Mouse (Mus musculus): ENCODE data around the gene H2-K1.

Gene H2-K1

GRCm38 (mm10) chr17:34000150-34000537 lies at the start of gene H2-K1:
Gene H2-K1, minus strand, starts transcription at chr17:34000347.
- peak; percentile 85 for DNase-seq (ENCODE audit: low spot score)

DNA sequence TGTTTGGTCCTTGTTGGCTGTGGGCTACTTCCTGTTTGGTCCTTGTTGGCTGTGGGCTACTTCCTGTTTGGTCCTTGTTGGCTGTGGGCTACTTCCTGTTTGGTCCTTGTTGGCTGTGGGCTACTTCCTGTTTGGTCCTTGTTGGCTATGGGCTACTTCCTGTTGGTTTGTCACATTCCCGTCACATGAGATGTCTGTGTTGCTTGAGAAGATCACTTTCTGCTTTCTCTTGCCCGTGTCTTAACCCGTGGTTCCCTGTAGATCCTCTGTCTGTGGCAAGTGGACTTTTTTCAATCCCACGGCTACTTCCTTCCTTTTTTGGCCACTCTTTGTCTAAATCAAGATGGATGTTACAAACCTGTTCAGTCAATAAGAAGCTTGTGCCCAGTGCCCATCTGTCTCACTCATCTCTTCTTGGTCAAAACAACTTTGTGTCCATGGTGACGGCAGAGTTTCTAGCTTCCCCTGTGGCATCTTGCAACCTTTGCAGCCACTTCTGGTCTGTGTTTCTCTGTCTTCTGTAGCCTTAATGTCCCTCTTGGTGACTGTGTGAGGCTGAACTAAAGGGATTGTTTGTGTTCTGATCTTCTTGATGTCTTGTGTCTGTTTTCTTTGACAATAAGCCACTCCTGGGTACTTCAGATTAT lies 47.4 kb upstream of the H2-K1 start:
- DNase-seq (ENCODE audit: low spot score), result no peak

- no peak for DNase-seq (ENCODE audit: low spot score)
These were observed 45.8 kb upstream of the H2-K1 start for GRCm38 (mm10) chr17:34045941-34046340.

- no peak for DNase-seq (ENCODE audit: low spot score)
These were observed 39.7 kb upstream of the H2-K1 start for GRCm38 (mm10) chr17:34039562-34040450.

GRCm38 (mm10) chr17:34038878-34039561 lies 38.9 kb upstream of the H2-K1 start, which contains the start of gene Col11a2:
Gene Col11a2, plus strand, starts transcription at chr17:34039437.
- no peak for DNase-seq (ENCODE audit: low spot score)

- DNase-seq (ENCODE audit: low spot score), result peak; percentile 33
These were observed 38.3 kb upstream of the H2-K1 start for GRCm38 (mm10) chr17:34038440-34038839.

DNA sequence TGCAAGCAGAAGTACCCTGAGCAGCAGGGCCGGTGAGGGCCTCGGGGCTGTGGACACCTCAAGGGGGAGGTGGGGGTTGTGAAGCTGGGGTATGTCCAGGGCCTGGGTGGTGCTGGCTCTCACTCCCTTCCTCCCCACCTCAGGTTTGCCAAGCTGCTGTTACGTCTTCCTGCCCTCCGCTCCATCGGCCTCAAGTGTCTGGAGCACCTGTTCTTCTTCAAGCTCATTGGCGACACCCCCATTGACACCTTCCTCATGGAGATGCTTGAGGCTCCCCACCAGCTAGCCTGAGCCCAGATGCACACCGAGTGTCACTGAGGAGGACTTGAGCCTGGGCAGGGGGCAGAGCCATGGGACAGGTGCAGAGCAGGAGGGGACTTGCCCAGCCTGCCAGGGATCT lies 37.1 kb upstream of the H2-K1 start:
- no peak for DNase-seq (ENCODE audit: low spot score)

DNA sequence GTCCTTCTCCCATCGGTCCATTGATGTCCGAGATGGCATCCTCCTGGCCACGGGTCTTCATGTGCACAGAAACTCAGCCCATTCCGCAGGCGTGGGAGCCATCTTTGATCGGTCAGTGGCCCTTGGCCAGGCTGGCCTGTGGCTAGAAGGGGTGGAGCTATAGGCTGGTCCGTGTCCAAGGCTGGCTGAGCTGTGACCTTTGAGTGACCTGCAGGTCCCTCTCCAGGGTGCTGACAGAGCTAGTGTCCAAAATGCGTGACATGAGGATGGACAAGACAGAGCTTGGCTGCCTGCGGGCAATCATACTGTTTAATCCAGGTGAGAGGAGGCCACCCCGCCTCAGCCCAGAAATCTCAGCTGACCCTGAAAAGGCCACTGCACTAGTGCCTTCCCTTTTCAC lies 36.5 kb upstream of the H2-K1 start:
- no peak for DNase-seq (ENCODE audit: low spot score)

GRCm38 (mm10) chr17:34035517-34035916 lies 35.4 kb upstream of the H2-K1 start:
- DNase-seq (ENCODE audit: low spot score), result no peak

GRCm38 (mm10) chr17:34034064-34034463 lies 33.9 kb upstream of the H2-K1 start:
- DNase-seq (ENCODE audit: low spot score), result peak; percentile 76

DNA sequence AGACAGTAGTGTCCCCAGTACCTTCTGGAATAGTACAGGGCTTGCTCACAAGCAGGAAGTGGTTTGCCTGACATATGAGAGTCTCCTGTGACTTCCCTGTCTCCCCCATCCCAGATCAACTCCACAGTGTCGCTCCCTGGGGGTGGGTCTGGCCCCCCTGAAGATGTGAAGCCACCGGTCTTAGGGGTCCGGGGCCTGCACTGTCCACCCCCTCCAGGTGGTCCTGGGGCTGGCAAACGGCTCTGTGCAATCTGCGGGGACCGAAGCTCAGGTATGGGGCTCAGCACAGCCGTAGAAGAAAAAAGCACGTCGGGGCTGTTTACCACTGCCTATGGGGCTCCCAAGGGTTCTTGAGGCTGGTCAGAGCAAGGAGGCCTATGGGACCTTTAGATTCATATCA lies 33.3 kb upstream of the H2-K1 start:
- no peak for DNase-seq (ENCODE audit: low spot score)

GRCm38 (mm10) chr17:34032806-34033205 lies 32.7 kb upstream of the H2-K1 start:
- DNase-seq (ENCODE audit: low spot score), result no peak

DNA sequence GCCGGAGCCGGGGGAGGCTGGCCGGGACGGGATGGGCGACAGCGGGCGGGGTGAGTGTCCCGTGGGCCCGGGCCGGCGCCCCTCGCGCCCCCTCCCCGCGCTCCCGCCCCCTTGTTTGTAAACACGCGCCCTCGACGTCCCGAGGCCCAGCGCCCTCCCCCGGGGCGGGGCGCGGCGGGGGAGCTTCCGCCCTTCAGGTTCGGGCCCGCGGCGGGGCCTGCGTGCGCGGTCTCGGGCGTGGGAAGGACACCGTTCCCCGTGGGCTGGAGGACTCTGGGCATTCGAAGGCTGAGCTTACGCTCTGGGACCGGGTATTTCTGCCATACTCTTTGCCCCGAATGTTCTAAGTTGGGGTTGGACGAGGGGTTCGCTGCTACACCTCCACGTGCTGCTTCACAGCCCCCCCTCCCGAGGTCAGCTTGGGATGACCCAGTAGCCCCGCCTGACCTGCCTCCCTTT lies 32.1 kb upstream of the H2-K1 start:
- DNase-seq (ENCODE audit: low spot score), result peak; percentile 84

- peak; percentile 98 for DNase-seq (ENCODE audit: low spot score)
These were observed 31.5 kb upstream of the H2-K1 start, which contains the start of the genes Slc39a7 and Rxrb for GRCm38 (mm10) chr17:34031465-34032173. Gene Slc39a7, minus strand, starts transcription at chr17:34031682. Gene Rxrb, plus strand, starts transcription at chr17:34031812.

GRCm38 (mm10) chr17:34030861-34031326 lies 30.7 kb upstream of the H2-K1 start:
- peak; percentile 51 for DNase-seq (ENCODE audit: low spot score)

DNA sequence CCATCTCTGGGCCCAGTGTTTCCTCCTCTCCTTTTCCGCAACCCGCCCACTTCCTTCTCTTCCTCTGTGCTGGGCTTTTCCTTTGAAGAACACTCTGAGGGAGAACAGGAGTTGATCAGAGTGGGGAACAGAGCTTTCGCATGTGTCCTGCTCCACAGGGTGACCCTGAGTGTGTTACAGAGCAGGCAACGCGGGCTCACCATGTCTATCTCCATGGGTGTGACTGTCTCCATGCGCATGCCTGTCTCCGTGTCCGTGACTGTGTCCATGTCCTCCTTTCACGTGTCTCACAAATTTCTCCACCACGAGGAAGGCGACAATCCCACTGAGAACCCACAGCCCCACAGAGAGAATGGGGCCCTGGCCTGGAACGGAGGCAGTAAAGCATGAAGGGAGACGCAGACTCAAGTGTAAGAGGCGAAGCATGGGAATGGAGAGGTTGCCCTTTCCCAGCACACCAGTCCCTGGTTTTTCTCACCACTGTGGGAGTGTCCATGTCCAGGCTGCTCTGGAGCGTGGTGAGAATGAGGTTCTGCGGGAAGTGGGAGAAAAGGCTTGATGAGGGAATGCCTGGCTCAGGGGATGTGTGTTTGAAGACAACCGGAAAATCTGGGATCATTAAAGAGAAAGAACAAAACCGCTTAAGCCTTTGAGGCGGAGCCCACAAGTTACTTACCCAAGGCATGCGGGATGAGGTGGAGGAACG lies 29.9 kb upstream of the H2-K1 start:
- DNase-seq (ENCODE audit: low spot score), result peak; percentile 12

DNA sequence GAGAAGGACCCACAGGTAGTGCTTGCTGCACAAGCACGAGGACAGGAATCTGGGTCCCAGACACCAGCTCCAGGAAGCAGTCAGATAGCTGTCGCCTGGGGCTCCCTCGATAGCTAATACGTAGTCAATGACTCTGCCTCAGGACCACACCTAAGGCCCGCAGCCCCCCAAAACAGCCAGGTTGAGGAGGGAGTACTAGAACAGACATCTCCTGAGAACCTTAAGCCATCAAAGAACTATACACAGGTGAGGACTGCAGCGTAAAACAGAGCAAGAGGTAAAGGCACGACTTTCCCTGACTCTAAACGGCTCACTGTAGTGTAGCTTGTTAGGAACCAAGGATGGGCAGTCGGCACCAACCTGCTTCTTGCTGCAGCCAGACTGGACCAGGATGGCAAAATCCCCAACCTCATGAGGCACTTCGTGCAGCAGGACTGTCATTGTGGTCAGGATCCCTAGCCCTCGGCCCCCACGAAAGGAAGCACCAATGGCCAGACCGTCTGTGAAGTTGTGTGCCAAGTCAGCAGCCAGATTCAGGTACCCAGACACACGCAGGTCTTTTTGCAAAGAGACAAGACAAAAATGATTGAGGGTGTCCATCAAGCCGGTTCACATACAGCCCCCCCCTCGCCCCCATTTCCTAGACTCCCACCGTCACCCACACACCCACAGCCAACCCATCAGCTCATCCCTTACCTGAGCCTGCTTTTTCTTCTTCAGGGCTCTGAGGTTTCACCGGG lies 29.2 kb upstream of the H2-K1 start:
- DNase-seq (ENCODE audit: low spot score), result peak; percentile 11

DNA sequence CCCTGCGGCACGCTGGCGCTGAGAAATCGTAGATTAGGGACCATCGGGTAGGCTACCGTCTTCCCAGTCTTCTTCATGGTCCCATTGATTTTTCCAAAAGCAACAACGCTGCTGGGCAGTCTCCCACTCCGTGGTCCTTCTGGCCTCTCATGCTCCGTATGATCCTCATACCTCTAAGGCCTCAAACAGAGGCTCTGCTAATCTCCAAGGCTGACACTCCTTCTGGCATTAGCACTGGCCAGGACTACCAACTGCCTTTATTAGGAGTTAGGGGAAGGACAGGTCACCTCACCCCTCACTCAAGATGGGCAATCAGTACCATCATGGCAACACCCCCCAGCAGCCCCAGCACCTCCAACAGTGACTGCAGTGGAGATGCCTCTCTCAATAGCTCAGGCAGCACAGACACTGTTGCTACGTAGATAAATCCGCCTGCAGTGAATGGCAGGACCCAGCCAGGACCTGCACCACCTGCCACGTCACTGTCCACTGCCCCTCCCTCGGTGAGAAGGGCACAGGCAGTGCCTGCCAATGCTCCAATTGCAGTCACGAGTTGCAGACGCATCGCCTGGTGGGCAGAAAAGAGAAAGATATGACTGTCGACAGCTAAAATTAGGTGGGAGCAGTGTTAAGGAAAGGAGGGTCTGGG lies 28.5 kb upstream of the H2-K1 start:
- DNase-seq (ENCODE audit: low spot score), result peak; percentile 23

GRCm38 (mm10) chr17:34027656-34028223 lies 27.6 kb upstream of the H2-K1 start, which contains the start of gene H2-Ke6:
Gene H2-Ke6, minus strand, starts transcription at chr17:34028060.
- DNase-seq (ENCODE audit: low spot score), result peak; percentile 91
